Mouse (Mus musculus) thymus, postnatal 4 days (tissue): Measurements from ENCODE around the gene E330034G19Rik.
"Not testable (repeated sequence)": the region's sequence is repeated elsewhere in the genome, so short reads cannot be mapped to it uniquely, and the experiment has no call there.

Experiments
- DNase-seq: peaks from one replicate; pipeline ENCODE4 v3.0.0; 2021

E330034G19Rik gene

DNA sequence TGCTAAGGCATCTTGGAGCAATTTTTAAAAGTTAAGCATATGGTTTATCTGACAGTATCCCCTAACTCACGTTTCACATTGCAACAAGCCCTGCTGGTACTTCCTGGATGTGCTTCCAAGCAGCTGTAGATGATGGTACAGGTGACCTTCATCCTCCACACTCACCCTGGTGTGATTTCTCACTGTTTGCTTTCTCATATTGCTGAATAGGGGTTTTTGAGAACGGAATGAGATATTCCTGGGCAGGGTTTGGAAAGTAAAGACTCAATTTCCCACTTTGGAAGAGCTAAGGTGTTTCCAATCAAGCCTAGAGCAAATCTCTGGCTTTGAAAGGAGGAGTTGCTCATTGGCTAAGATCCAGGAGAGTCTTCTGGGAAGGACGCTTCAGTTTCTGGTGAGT is at the start of gene E330034G19Rik:
TSS of gene E330034G19Rik (plus strand) at position 301 of the 400 bp plus-strand sequence.
- no peak for DNase-seq

- peak; percentile 16 for DNase-seq
Observed at GRCm38 (mm10) chr14:24244330-24245176, 48.5 kb upstream of the E330034G19Rik start.

DNA sequence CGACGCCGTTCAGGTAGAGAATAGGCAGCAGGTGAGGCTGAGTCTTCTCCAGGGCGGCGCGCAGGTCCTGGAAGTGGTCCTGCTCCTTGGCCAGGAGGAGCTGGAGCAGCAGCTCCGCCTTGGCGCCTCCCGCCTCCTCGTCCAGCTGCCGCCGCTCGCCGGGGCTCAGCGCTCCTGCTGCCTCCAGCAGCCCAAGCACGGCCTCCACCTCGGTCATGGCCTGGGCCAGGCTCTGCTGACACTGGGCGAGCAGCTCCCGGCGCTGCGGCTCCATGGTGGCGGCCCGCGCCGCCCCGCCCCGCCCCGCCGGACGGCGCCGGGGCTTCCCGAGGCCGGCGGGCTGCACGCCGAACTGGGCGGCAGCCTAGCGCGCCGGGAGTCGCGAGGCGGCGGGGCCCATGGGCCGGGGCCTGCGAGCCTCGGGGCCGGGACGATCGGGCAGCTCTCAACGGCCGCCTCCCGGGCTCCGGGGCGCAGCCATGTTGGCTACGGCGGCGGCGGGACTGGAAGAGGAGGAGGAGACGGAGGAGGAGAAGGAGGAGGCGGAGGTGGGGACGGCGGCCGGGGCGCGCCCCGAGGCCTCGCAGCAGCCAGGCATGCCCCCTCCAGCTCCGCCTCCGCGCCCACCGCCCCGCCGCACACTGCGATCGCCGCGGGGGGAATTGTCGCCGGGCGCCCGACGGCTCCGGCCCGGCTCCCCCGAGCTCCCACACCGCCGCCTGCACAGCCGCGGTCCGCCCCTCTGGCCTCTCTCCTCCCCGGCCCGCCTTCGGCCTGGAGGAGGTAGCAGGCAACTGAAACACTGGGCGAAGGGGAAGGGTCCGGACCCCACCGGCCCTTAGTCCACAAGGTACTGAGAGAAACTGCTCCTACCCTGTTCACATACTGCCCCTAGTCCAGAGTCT is 47.6 kb upstream of the E330034G19Rik start, which contains the start of gene Dlg5:
TSS of gene Dlg5 (minus strand) at position 744 of the 905 bp plus-strand sequence.
- peak; percentile 32 for DNase-seq

DNA sequence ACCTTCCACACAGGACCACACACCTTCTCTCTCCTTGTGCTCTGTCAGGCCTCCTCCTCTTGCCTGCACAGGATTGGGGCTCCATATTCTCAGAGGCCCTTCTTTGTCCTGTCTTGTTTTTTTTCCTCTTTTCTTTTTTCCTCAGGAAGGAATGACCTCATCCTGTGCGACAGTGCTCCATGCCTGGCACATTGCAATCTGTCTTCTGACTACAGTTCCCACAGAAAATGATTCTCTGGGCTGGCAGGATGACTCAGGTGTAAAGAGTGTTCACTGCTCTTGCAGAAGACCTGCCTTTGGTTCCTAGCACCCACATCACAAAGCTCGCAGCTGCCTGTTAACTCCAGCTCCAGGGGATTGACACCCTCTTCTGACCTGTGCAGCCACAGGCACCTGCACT is 43.1 kb upstream of the E330034G19Rik start:
- DNase-seq: no peak

GRCm38 (mm10) chr14:24251326-24251725 is 41.7 kb upstream of the E330034G19Rik start:
- DNase-seq: no peak

GRCm38 (mm10) chr14:24253611-24254202 is 39.3 kb upstream of the E330034G19Rik start:
- no peak for DNase-seq

GRCm38 (mm10) chr14:24255956-24256355 is 37.1 kb upstream of the E330034G19Rik start:
- DNase-seq: no peak

GRCm38 (mm10) chr14:24260391-24260790 is 32.6 kb upstream of the E330034G19Rik start:
- no peak for DNase-seq

DNA sequence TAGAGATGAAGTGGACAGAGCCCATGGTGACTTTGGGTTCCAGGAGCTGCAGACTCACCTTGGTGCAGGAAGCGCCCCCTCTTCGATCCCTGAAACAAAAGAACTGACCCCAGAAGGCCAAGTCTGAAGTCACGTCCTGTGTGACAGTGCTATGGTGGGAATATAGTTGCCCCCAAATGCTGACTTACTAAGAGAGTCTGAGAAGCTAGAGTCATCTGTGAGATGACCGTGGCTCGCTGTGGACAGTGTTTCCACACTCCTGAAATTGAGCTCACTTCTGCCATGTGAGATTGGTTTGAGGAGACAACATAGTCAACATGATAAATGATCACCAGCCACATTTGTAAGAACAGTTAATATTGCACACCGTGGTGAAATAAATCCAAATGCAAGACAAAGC is 30.6 kb upstream of the E330034G19Rik start:
- DNase-seq: no peak

DNA sequence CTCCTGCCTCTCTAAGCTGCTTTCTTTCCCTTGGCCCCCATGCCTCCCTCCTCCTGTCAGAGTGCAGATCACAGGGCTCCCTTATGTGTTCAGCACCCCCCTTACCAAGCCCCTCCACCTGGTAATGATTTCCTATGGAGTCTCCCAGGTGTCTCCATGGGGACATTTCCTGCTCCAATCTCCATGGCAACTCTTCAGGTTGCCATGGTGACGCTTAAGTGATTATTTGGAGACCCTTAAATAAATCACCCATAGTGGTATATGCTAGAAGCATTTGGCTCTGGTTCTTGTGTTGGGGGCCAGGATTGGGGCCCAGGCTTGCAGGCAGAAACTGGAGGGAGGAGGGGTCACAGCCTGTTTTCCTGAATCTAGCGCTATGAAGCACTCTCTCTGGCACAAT is 30.1 kb upstream of the E330034G19Rik start:
- no peak for DNase-seq

DNA sequence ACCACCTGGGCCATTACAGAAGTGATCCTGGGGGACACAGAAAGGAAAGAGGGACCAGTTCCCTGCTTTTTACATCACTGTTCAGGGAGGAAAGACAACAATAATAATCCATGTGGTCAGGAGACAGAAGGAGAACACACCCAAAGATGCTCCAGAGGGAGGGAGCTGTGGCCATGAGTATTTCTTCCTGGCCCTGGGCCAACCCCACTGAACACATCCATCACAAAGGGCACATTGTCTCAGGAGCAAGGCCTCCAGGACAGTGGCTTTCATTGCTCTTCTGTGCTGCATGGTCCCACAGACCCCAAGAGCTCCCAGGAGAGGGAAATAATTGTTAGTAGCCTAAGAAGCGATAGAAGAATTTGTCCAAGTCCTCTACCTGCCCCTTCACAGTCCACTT is 23.4 kb upstream of the E330034G19Rik start:
- no peak for DNase-seq

DNA sequence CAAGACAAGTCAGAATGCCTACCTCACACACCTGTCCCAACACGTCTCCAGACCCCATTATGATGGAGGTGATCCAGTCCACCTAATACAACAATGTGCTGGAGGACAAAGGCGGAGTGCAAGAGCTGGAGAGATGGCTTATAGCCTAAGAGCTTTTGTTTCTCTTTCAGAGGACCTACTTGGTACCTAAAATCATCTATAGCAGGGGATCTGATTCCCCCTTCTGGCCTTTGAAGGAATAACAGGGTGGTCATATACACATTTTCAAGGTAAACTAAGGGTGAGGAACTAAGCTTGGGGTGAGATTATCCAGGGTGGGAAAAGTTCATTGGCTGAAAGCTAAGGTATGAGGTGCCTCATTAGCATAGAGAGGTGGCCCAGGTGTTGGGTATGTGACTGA is 19.4 kb upstream of the E330034G19Rik start:
- DNase-seq: no peak

DNA sequence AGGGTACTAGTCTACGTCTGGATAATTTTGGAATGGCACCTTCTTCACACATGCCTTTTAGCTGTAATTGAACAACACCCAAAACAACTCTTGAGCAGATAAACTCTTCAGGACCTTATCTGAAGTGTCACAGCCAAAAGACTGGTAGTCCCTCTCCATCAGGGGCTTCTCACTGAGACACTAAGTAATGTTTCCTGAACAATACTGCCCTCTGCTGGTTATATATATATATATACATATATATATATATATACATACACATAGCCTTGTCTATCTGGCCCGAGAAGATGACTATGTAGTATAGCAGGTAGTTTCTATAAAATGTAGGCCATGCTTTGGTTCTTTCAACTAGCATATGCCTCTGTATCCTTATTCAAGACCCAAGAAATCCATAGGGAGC is 17.5 kb upstream of the E330034G19Rik start:
- no peak for DNase-seq

DNA sequence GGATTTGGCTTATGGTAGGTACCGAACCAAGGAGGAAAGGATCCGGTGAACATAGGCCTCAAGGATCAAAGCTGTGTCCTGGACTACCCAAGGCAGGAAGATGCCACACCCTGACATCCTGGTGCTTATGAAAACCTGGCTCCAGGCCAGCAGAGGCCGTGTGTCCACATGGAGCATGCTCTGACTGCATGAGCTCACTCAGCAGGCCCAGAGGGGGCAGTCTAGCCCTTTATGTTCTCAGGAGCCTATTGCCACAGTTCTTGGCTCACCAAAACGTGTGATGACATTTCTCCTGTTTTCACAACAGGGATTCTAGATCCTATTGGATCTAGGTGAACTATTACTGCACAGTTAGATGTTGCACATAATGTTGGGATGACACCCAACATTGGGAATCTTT is 11.7 kb upstream of the E330034G19Rik start:
- no peak for DNase-seq

DNA sequence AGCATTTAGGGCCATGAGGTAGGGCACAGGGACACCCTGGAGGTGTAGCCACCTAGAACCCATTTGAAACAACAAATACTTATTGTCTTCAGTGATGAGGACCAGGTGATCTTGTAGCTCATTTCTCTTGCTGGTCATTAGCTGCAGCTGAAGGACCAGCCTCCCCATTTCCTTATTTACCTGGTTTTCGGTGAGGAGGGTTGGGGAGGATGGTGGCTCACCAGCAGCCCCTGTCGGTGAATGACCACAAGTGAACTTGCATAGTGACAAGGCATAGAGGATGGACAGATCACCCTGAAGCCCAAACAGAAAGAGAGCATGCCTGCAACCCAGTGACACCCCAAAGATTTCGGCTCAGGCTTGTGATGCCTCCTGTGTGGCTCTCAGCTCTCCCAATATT is 10.7 kb upstream of the E330034G19Rik start:
- no peak for DNase-seq

DNA sequence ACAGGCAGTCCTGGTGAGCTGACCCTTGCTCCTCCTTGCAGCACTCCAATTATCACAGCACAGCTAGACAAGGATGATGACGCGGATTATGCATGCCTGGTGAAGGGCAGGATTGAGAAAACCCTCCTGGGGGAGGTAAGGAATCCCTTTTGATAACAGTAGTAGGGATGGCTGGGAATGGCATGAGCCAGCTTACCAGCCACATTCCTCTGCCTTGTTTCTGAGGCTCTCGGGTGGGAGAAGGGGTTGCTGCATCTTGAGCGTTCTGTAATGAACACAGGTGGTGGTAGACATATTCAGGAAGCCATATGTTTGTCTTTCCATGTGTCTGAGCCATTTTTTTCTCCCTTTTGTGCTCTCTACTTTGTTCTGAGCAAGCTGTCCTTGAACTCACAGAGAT is 6.9 kb upstream of the E330034G19Rik start:
- DNase-seq: no peak

- no peak for DNase-seq
Observed at GRCm38 (mm10) chr14:24290726-24291125, 2.3 kb upstream of the E330034G19Rik start.

- DNase-seq: no peak
Observed at GRCm38 (mm10) chr14:24293631-24294030, 617 bp downstream of the E330034G19Rik start.

DNA sequence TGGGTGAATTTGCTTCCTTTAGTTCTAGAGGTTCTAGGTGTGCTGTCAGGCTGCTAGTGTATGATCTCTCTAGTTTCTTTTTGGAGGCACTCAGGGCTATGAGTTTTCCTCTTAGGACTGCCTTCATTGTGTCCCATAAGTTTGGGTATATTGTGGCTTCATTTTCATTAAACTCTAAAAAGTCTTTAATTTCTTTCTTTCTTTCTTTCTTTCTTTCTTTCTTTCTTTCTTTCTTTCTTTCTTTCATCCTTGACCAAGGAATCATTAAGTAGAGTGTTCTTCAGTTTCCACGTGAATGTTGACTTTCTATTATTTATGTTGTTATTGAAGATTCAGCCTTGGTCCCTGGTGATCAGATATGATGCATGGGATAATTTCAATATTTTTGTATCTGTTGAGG is 9.1 kb downstream of the E330034G19Rik start:
- DNase-seq: not testable (repeated sequence)

DNA sequence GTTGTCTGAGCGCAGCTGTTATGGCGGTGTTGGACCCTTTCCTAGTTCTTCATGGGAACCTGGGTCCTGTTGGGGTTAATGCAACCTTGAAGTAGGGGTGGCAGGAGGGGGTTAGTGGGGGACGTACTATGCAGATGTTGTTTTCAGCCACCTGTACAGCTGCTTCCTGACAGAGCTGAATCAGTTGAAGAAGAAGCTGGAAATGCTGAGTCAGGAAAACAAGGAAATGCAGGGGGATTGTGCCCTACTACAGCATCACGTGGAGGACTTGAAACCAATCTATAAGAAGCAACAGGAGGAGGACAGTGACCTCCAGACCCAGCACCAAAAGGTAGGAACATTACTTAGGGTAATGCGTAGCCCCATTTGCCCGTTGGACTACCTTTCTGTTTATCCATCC is 13.7 kb downstream of the E330034G19Rik start:
- no peak for DNase-seq

- no peak for DNase-seq
Observed at GRCm38 (mm10) chr14:24307146-24307545, 14.1 kb downstream of the E330034G19Rik start.

- DNase-seq: peak; percentile 65
Observed at GRCm38 (mm10) chr14:24311110-24311509, 18.1 kb downstream of the E330034G19Rik start.

- DNase-seq: not testable (repeated sequence)
Observed at GRCm38 (mm10) chr14:24347007-24347406, 54.0 kb downstream of the E330034G19Rik start.
